Mouse (Mus musculus) heart, postnatal 0 days (tissue): ENCODE measurements around the gene Tsga10ip. TPM values are rescaled to one million over a fixed set of nuclear protein-coding genes. Genes with fewer than 3 reads are reported as not detected.

ENCODE experiments used
- ATAC-seq: fragments of 200-750 bp; cut with Nextera tagmentation; 2 replicates; pipeline ENCODE4 v1.8.0; 2017; ENCODE audit warnings: low read depth, moderate number of reproducible peaks, moderate library complexity; ENCODE audit not compliant: insufficient read depth
- DNase-seq: peaks from one replicate; pipeline ENCODE4 v3.0.0-alpha.2; 2016; ENCODE audit warnings: low spot score
- H3K27ac ChIP-seq: fragments of 300-500 bp; sonication (generic); 2 replicates; pipeline ENCODE4 v1.5.1; 2014; ENCODE audit warnings: low read depth, mild to moderate bottlenecking
- H3K27me3 ChIP-seq: fragments of 300-500 bp; sonication (generic); 2 replicates; pipeline ENCODE4 v1.6.1; 2014; ENCODE audit warnings: low read length, mixed read lengths; ENCODE audit not compliant: control insufficient read depth, insufficient read depth
- H3K36me3 ChIP-seq: fragments of 300-500 bp; sonication (generic); replicated peaks from 2 replicates; pipeline ENCODE4 v1.6.1; 2014; ENCODE audit warnings: low read length, mixed read lengths; ENCODE audit not compliant: control insufficient read depth, insufficient read depth
- H3K4me1 ChIP-seq: fragments of 300-500 bp; sonication (generic); 2 replicates; pipeline ENCODE4 v1.6.1; 2014; ENCODE audit warnings: antibody characterized with exemption; ENCODE audit not compliant: control insufficient read depth, insufficient read depth
- H3K4me2 ChIP-seq: fragments of 300-500 bp; sonication (generic); 2 replicates; pipeline ENCODE4 v1.6.1; 2014; ENCODE audit warnings: low read depth, mild to moderate bottlenecking, low read length, moderate library complexity
- H3K4me3 ChIP-seq: fragments of 300-500 bp; sonication (generic); 2 replicates; pipeline ENCODE4 v1.5.1; 2014; ENCODE audit warnings: low read depth, low read length
- H3K9ac ChIP-seq: fragments of 300-500 bp; sonication (generic); replicated peaks from 2 replicates; pipeline ENCODE4 v1.6.1; 2014; ENCODE audit warnings: low read depth, low read length, mixed read lengths
- H3K9me3 ChIP-seq: fragments of 300-500 bp; sonication (generic); replicated peaks from 2 replicates; pipeline ENCODE4 v1.6.1; 2016; ENCODE audit warnings: low read length; ENCODE audit not compliant: control insufficient read depth
- CTCF ChIP-seq: IDR thresholded peaks from 2 replicates; pipeline ENCODE4 v1.5.1; 2016; ENCODE audit warnings: antibody characterized with exemption, control low read depth, low read depth
- EP300 ChIP-seq: IDR thresholded peaks from 2 replicates; pipeline ENCODE4 v1.6.1; 2016; ENCODE audit warnings: antibody characterized with exemption, low read depth
- WGBS: fragments of 180-500 bp; shearing (Covaris S2); extraction: QIAGEN DNeasy Blood & Tissue Kit; methylation state at CpG from one replicate; pipeline ENCODE4 v1.1.7; 2014; 5-methylcytosine and 5-hydroxymethylcytosine counted together
- polyA plus RNA-seq: library from polyadenylated mRNA; unstranded; fragments of >200 nt; fragmentation: Nextera tagmentation; extraction: Ambion mirVana; gene quantifications from 2 replicates; pipeline ENCODE4 v1.2.1, GENCODE M21; 2015
- total RNA-seq: library from RNA; depleted of rRNA; stranded (reverse); fragments of >200 nt; gene quantifications from 2 replicates; pipeline ENCODE4 v1.2.3, GENCODE M21; 2014; ENCODE audit warnings: low replicate concordance

Gene Tsga10ip
- total and polyA plus RNA-seq, 2 experiments from 2014 or later = 2.5 to 3.5 TPM

GRCm38 (mm10) chr19:5372724-5373123 is 29.6 kb downstream of the Tsga10ip start:
- peaks cover 49% of the 10 kb centered on the region for H3K36me3 ChIP-seq
- H3K4me3 ChIP-seq = no peak overlapping the region
- no peaks in the 10 kb centered on the region for H3K9me3 ChIP-seq
- no peak overlapping the region for H3K9ac ChIP-seq
- ATAC-seq (no peak), DNase-seq (no peak)
- no peaks in the 10 kb centered on the region for H3K27me3 ChIP-seq
- TF ChIP-seq CTCF (no peak), EP300 (no peak)
- peaks cover 5% of the 10 kb centered on the region for H3K4me1 ChIP-seq
- 92% methylated on average over 7 of the region's 7 CpGs for WGBS
- H3K4me2 ChIP-seq = no peak overlapping the region
- H3K27ac ChIP-seq = no peak overlapping the region

DNA sequence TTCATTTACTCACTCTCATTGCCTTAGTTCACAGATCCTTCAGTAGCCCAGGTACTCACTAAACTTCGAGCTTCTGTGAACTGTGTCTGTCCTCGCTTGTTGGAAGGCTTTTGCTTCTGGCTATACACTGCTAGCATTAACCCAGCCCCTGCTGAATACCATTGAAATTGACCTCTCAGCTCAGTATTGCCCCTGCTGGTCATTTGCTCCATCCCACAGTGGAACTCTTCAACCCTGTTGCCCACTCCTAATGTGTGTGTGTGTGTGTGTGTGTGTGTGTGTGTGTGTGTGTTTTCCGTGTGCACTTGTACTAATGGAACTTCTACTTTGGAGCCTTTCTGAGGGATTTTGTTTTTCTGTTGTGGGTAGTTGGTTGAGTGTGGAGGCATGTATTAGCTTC is 31.4 kb downstream of the Tsga10ip start:
- Histone ChIP-seq H3K4me3 (no peak overlapping the region), H3K4me2 (no peak overlapping the region), H3K9me3 (no peaks in the 10 kb centered on the region), H3K36me3 (peaks cover 41% of the 10 kb centered on the region), H3K27ac (no peak overlapping the region), H3K9ac (no peak overlapping the region), H3K4me1 (peaks cover 9% of the 10 kb centered on the region), H3K27me3 (no peaks in the 10 kb centered on the region)
- TF ChIP-seq CTCF (peak; percentile 36), EP300 (no peak)
- ATAC-seq (no peak), DNase-seq (no peak)
- 70% methylated on average over 3 of the region's 3 CpGs for WGBS

DNA sequence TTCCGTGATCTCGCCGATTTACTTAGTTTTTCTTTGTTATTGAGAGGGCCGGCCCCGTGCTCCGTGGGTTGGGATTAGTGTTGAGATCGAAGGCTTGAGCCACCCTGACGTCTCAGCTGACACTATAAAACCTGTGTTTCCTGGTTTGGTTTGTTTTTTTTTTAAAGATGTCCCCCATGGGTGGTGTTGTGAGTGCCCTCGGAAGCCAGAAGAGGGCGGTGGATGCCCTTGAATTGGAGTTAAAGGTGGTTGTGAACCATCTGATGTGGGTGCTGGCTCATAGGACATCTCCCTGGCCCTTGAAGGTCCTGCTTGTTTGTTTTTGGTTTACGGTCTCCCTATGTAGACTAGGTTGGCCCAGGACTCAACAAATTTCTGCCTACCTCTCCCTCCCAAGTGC is 34.9 kb downstream of the Tsga10ip start:
- H3K36me3 ChIP-seq = peaks cover 54% of the 10 kb centered on the region
- peaks cover 15% of the 10 kb centered on the region for H3K4me1 ChIP-seq
- H3K4me2 ChIP-seq = peak overlapping the region; percentile 97
- no peak for TF ChIP-seq EP300
- TF ChIP-seq CTCF = peak; percentile 17; the same call in 1 of the 2 replicates
- peak overlapping the region; percentile 77 for H3K9ac ChIP-seq
- H3K4me3 ChIP-seq = peak overlapping the region; percentile 78
- no peaks in the 10 kb centered on the region for H3K27me3 ChIP-seq
- DNase-seq (no peak), ATAC-seq (no peak)
- WGBS = 11% methylated on average over 11 of the region's 11 CpGs
- peak overlapping the region; percentile 97 for H3K27ac ChIP-seq
- no peaks in the 10 kb centered on the region for H3K9me3 ChIP-seq

DNA sequence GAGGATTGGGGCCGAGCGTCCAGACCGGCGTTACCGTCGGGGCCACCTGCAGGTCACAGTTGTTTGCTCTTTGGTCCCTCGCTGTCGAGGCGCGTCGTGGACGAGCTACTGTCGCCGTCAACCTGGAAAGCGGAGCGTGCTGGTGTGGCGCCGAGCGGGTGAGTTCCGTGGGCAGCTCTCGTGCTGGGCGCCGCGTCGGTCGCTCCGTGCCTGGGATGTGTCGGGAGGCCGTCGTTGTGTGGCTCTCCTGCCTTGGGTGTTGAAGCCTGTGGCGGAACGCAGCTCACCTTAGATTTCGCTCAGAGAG is 35.3 kb downstream of the Tsga10ip start, which contains the start of gene Banf1:
Banf1 (minus strand) TSS at position 116 of the 307 bp plus-strand sequence.
- no peak for DNase-seq
- no peaks in the 10 kb centered on the region for H3K9me3 ChIP-seq
- WGBS = under 1% methylated on average over 33 of the region's 33 CpGs
- H3K9ac ChIP-seq = peak within 1 kb of the TSS; percentile 77
- peaks cover 15% of the 10 kb centered on the region for H3K4me1 ChIP-seq
- H3K4me3 ChIP-seq = peak within 1 kb of the TSS; percentile 78
- H3K4me2 ChIP-seq = peak within 1 kb of the TSS; percentile 97
- no peak for TF ChIP-seq EP300
- no peak for TF ChIP-seq CTCF
- peaks cover 50% of the 10 kb centered on the region for H3K36me3 ChIP-seq
- no peak for ATAC-seq
- H3K27ac ChIP-seq = peak within 1 kb of the TSS; percentile 97
- H3K27me3 ChIP-seq = no peaks in the 10 kb centered on the region

- ATAC-seq = peak; percentile 94
- Histone ChIP-seq H3K27me3 (no peaks in the 10 kb centered on the region), H3K36me3 (peaks cover 45% of the 10 kb centered on the region), H3K27ac (peak within 1 kb of the TSS; percentile 97), H3K4me2 (peak within 1 kb of the TSS; percentile 97), H3K4me3 (peak within 1 kb of the TSS; percentile 78), H3K9ac (peak within 1 kb of the TSS; percentile 77), H3K9me3 (no peaks in the 10 kb centered on the region), H3K4me1 (peaks cover 15% of the 10 kb centered on the region)
- TF ChIP-seq EP300 (0 out of 2 replicates have a peak, but pooled peaks have one; percentile 49), CTCF (0 out of 2 replicates have a peak, but pooled peaks have one; percentile 4)
- WGBS = under 1% methylated on average over 77 of the region's 92 CpGs
- DNase-seq = peak; percentile 92
Observed at GRCm38 (mm10) chr19:5366175-5367052, 35.9 kb downstream of the Tsga10ip start, which contains the start of gene Eif1ad. Gene Eif1ad (plus strand): TSS chr19:5366741.
